Mouse (Mus musculus) embryonic facial prominence, embryonic 13.5 days (tissue): ENCODE data around the gene Mybph. TPM values are rescaled to one million over a fixed set of nuclear protein-coding genes. Genes with fewer than 3 reads are reported as not detected.

Experiments used
- ATAC-seq: fragments of 200-750 bp; cut with Nextera tagmentation; 2 replicates; pipeline ENCODE4 v1.8.0; 2017; ENCODE audit warnings: low read depth; ENCODE audit not compliant: insufficient number of reproducible peaks, insufficient read depth, low FRiP score, low TSS enrichment
- H3K27ac ChIP-seq: fragments of 300-500 bp; sonication (generic); 2 replicates; pipeline ENCODE4 v1.5.1; 2015; ENCODE audit warnings: moderate library complexity, mild to moderate bottlenecking, inconsistent platforms
- H3K27me3 ChIP-seq: fragments of 300-500 bp; sonication (generic); 2 replicates; pipeline ENCODE4 v1.6.1; 2015; ENCODE audit warnings: mild to moderate bottlenecking, inconsistent platforms
- H3K36me3 ChIP-seq: fragments of 300-500 bp; sonication (generic); 2 replicates; pipeline ENCODE4 v1.6.1; 2015; ENCODE audit warnings: mild to moderate bottlenecking, inconsistent platforms
- H3K4me1 ChIP-seq: fragments of 300-500 bp; sonication (generic); 2 replicates; pipeline ENCODE4 v1.6.1; 2015; ENCODE audit warnings: inconsistent platforms
- H3K4me2 ChIP-seq: fragments of 300-500 bp; sonication (generic); 2 replicates; pipeline ENCODE4 v1.6.1; 2015; ENCODE audit warnings: moderate library complexity, mild to moderate bottlenecking, inconsistent platforms
- H3K4me3 ChIP-seq: fragments of 300-500 bp; sonication (generic); 2 replicates; pipeline ENCODE4 v1.5.1; 2015; ENCODE audit warnings: mild to moderate bottlenecking, inconsistent platforms
- H3K9ac ChIP-seq: fragments of 300-500 bp; sonication (generic); 2 replicates; pipeline ENCODE4 v1.6.1; 2015; ENCODE audit warnings: mild to moderate bottlenecking, inconsistent platforms
- H3K9me3 ChIP-seq: fragments of 300-500 bp; sonication (generic); 2 replicates; pipeline ENCODE4 v1.6.1; 2016; ENCODE audit warnings: inconsistent platforms
- WGBS: fragments of 180-500 bp; shearing (Covaris S2); methylation state at CpG from one replicate; pipeline ENCODE4 v1.1.7; 2015; ENCODE audit warnings: mixed read lengths; 5-methylcytosine and 5-hydroxymethylcytosine counted together
- polyA plus RNA-seq: library from polyadenylated mRNA; unstranded; fragments of >200 nt; fragmentation: Nextera tagmentation; extraction: Ambion mirVana; gene quantifications from 2 replicates; pipeline ENCODE4 v1.2.1, GENCODE M21; 2015

Mybph gene
- 6.0 and 9.9 TPM in 2 replicates for polyA plus RNA-seq

DNA sequence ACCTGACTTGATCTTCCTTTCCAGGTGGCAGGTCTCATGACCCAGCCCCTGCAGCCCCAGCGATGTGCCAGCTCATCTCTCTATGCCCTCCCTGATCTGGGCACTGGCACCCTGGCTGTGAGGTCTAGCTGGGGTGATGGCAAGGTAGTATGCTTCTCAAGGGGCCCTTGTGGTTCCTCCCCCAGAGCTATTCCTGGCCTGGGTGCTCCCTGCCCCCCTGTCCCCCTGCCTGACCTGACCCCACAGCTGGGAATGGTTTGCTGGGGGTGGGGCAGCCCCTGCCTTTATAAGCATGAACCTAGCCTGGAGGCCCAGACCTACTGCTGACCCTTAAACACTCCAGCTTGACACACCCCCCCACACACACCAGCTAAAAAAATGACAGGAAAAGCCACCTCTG, at the start of gene Mybph:
Mybph (plus strand) TSS at position 323 of the 400 bp plus-strand sequence.
- WGBS: 47% methylated on average over 1 of the region's 1 CpGs
- H3K9me3 ChIP-seq: no peaks in the 10 kb centered on the region
- ATAC-seq: no peak
- H3K27me3 ChIP-seq: peaks cover 8% of the 10 kb centered on the region
- H3K36me3 ChIP-seq: no peaks in the 10 kb centered on the region
- no peak within 1 kb of the TSS for H3K4me2 ChIP-seq
- H3K9ac ChIP-seq: 0 out of 2 replicates have a peak within 1 kb of the TSS, but pooled peaks have one; percentile 16
- peak within 1 kb of the TSS; percentile 28; the same call in 1 of the 2 replicates for H3K27ac ChIP-seq
- H3K4me3 ChIP-seq: no peak within 1 kb of the TSS
- H3K4me1 ChIP-seq: peaks cover 41% of the 10 kb centered on the region

- no peak for ATAC-seq
- H3K4me1 ChIP-seq: peaks cover 7% of the 10 kb centered on the region
- WGBS: 80% methylated on average over 8 of the region's 8 CpGs
- no peaks in the 10 kb centered on the region for H3K27me3 ChIP-seq
- H3K9ac ChIP-seq: no peak overlapping the region
- H3K4me3 ChIP-seq: no peak overlapping the region
- H3K4me2 ChIP-seq: no peak overlapping the region
- H3K27ac ChIP-seq: no peak overlapping the region
- no peaks in the 10 kb centered on the region for H3K9me3 ChIP-seq
- H3K36me3 ChIP-seq: no peaks in the 10 kb centered on the region
Measured at GRCm38 (mm10) chr1:134146066-134146465, 47.2 kb upstream of the Mybph start.

DNA sequence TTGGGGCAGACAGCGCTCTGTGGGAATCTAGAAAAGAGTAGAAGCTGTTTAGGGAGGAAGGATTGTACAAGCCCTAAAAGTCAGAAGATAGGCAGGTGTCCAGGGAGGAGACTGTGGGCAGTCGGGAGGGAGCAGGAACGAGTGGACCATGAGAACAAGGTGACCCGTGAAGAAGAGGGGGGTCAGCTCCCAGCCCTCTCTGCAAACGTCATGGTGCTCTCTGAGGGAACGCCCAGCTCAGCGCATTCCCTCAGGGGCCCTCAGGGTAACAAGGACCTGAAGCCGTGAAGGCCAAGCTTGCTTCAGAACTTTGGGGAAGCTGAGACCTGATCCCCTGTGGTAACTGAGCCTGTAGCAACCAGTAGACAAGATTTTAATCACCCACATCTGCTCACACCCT, 43.2 kb upstream of the Mybph start:
- H3K4me3 ChIP-seq: no peak overlapping the region
- no peaks in the 10 kb centered on the region for H3K27me3 ChIP-seq
- no peaks in the 10 kb centered on the region for H3K36me3 ChIP-seq
- WGBS: 57% methylated on average over 8 of the region's 8 CpGs
- H3K4me2 ChIP-seq: no peak overlapping the region
- no peak overlapping the region for H3K27ac ChIP-seq
- no peak overlapping the region for H3K9ac ChIP-seq
- no peaks in the 10 kb centered on the region for H3K9me3 ChIP-seq
- no peaks in the 10 kb centered on the region for H3K4me1 ChIP-seq
- ATAC-seq: no peak

DNA sequence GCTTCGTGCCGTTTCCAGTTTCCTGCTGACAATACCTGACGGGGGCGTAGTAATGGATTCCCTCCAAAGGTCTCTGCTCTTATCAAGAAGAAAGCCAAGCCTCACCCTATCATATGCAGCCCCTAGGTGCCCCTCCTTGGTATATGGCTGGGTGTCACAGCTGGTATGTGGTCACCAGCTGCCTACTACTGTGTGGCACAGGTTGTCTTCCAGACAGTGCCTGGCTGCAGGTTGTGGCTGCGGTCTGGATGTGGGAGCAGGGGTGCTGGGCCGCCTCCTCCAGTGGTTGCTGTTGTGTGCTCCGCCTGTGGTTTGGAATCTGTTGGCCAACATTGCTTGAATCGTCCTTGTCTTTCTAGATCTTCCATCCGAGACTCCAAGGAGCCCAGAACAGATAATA, 42.5 kb upstream of the Mybph start:
- Histone ChIP-seq H3K27me3 (no peaks in the 10 kb centered on the region), H3K27ac (no peak overlapping the region), H3K9ac (no peak overlapping the region), H3K36me3 (no peaks in the 10 kb centered on the region), H3K4me3 (no peak overlapping the region), H3K4me1 (no peaks in the 10 kb centered on the region), H3K4me2 (no peak overlapping the region), H3K9me3 (no peaks in the 10 kb centered on the region)
- WGBS: 91% methylated on average over 9 of the region's 9 CpGs
- no peak for ATAC-seq

DNA sequence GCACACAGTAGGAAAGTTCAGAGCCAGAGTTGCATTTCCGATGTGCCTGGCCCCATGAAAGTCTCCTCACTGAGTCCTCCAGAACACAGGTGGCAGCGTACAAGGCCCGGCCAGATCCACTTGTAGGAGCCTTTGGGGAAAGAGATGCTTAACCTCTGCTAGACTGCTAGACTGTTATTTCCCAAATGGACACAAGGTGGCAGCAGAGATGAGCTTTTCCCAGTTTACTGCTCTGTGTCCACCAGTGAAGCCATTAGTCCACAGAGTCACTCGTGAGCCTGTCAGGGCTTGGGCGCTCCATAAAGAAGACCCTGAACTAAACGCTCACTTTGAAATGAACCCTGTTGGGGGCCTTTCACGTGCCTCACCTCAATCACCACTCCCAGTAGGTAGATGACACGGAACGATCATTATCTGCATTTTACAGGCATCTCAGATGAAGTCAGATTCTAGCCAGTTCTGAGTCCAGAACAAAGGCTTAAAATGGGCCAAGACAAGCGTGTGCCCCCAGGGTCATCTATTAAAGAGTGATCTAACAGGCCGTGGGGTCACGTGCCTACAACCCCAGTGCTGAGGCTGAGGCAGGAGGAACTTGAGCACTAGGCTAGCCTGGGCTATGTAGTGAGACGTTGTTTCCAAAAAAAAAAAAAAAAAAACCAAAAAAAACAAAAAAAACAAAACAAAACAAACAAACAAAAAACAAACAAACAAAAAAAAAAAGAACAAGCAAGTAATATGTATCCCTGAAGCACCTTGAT, 41.4 kb upstream of the Mybph start:
- Histone ChIP-seq H3K36me3 (no peaks in the 10 kb centered on the region), H3K9ac (no peak overlapping the region), H3K27ac (no peak overlapping the region), H3K4me1 (no peaks in the 10 kb centered on the region), H3K4me2 (no peak overlapping the region), H3K27me3 (no peaks in the 10 kb centered on the region), H3K4me3 (no peak overlapping the region), H3K9me3 (no peaks in the 10 kb centered on the region)
- peak; percentile 63; the same call in 1 of the 2 replicates for ATAC-seq
- WGBS: 31% methylated on average over 13 of the region's 13 CpGs

GRCm38 (mm10) chr1:134152626-134153590, 40.3 kb upstream of the Mybph start:
- Histone ChIP-seq H3K4me2 (no peak overlapping the region), H3K9ac (no peak overlapping the region), H3K4me1 (no peaks in the 10 kb centered on the region), H3K27ac (no peak overlapping the region), H3K4me3 (no peak overlapping the region), H3K27me3 (no peaks in the 10 kb centered on the region), H3K9me3 (no peaks in the 10 kb centered on the region), H3K36me3 (no peaks in the 10 kb centered on the region)
- 74% methylated on average over 21 of the region's 21 CpGs for WGBS
- no peak for ATAC-seq

GRCm38 (mm10) chr1:134154121-134154520, 39.1 kb upstream of the Mybph start:
- ATAC-seq: no peak
- Histone ChIP-seq H3K36me3 (no peaks in the 10 kb centered on the region), H3K4me1 (no peaks in the 10 kb centered on the region), H3K27me3 (no peaks in the 10 kb centered on the region), H3K9ac (no peak overlapping the region), H3K4me3 (no peak overlapping the region), H3K9me3 (no peaks in the 10 kb centered on the region), H3K27ac (no peak overlapping the region), H3K4me2 (no peak overlapping the region)
- WGBS: 77% methylated on average over 3 of the region's 3 CpGs

- Histone ChIP-seq H3K27me3 (no peaks in the 10 kb centered on the region), H3K9ac (no peak overlapping the region), H3K9me3 (no peaks in the 10 kb centered on the region), H3K4me2 (no peak overlapping the region), H3K4me1 (no peaks in the 10 kb centered on the region), H3K4me3 (no peak overlapping the region), H3K27ac (no peak overlapping the region), H3K36me3 (no peaks in the 10 kb centered on the region)
- WGBS: 62% methylated on average over 3 of the region's 3 CpGs
- no peak for ATAC-seq
Measured at GRCm38 (mm10) chr1:134154655-134155054, 38.6 kb upstream of the Mybph start.

DNA sequence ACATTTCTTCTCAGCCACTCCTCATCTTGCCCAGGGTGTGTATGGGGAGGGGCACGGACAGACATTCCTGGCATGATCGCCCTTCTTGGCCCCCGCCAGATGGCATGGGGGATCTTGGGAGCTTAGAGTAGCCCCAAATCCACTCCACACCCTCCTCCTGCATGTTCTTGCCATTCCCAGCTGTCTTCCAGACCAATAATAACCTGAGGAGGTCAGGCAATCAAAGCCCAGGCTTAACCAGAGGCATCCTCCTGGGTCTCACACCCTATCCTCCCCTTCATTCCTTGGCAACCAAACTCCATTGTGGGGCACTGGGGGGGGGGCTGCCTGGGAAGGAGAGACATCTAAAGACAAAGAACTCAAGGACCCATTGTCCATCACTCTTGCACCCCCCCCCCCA, 32.8 kb upstream of the Mybph start:
- H3K36me3 ChIP-seq: no peaks in the 10 kb centered on the region
- H3K9me3 ChIP-seq: no peaks in the 10 kb centered on the region
- no peak for ATAC-seq
- H3K27ac ChIP-seq: no peak overlapping the region
- H3K27me3 ChIP-seq: no peaks in the 10 kb centered on the region
- whole genome bisulfite sequencing: 83% methylated on average over 3 of the region's 3 CpGs
- H3K9ac ChIP-seq: no peak overlapping the region
- no peak overlapping the region for H3K4me2 ChIP-seq
- no peak overlapping the region for H3K4me3 ChIP-seq
- H3K4me1 ChIP-seq: no peaks in the 10 kb centered on the region

DNA sequence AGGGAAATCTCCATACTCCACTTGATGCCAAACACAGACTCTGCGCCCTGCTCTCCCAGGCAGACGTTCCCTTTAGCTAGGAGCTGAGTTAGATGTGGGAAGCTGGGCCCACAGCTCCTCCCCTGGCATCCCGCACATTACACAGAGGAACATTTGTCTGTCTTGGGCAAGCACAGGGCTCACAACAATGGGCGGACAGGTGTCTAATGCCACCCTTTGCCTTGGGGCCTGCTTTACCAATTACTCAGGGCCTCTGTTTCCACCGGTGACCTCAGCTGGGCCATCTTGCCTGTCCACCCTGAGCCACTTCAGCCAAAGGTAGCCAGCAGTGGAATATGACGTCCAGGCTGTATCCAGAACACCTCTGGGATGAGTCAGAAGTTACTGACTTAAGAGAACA, 31.8 kb upstream of the Mybph start:
- no peak overlapping the region for H3K4me3 ChIP-seq
- H3K9me3 ChIP-seq: no peaks in the 10 kb centered on the region
- WGBS: 68% methylated on average over 6 of the region's 6 CpGs
- H3K36me3 ChIP-seq: no peaks in the 10 kb centered on the region
- no peak overlapping the region for H3K9ac ChIP-seq
- H3K4me1 ChIP-seq: no peaks in the 10 kb centered on the region
- H3K27me3 ChIP-seq: no peaks in the 10 kb centered on the region
- no peak overlapping the region for H3K4me2 ChIP-seq
- no peak for ATAC-seq
- no peak overlapping the region for H3K27ac ChIP-seq

- Histone ChIP-seq H3K36me3 (no peaks in the 10 kb centered on the region), H3K9ac (no peak overlapping the region), H3K9me3 (no peaks in the 10 kb centered on the region), H3K27ac (no peak overlapping the region), H3K4me2 (no peak overlapping the region), H3K4me3 (no peak overlapping the region), H3K4me1 (no peaks in the 10 kb centered on the region), H3K27me3 (no peaks in the 10 kb centered on the region)
- ATAC-seq: no peak
- WGBS: 68% methylated on average over 6 of the region's 6 CpGs
Measured at GRCm38 (mm10) chr1:134162510-134163225, 30.6 kb upstream of the Mybph start.
